Mouse (Mus musculus) stomach, embryonic 15.5 days (tissue): ENCODE measurements around the gene Shisa4. TPM values are rescaled to one million over a fixed set of nuclear protein-coding genes. Genes with fewer than 3 reads are reported as not detected.
"Not testable (repeated sequence)": the region's sequence is repeated elsewhere in the genome, so short reads cannot be mapped to it uniquely, and the experiment has no call there.

ENCODE experiments used
- ATAC-seq: fragments of 200-750 bp; cut with Nextera tagmentation; 2 replicates; pipeline ENCODE4 v1.8.0; 2017; ENCODE audit warnings: low read depth, moderate number of reproducible peaks, moderate TSS enrichment; ENCODE audit not compliant: insufficient read depth, low FRiP score
- H3K27ac ChIP-seq: fragments of 300-500 bp; sonication (generic); 2 replicates; pipeline ENCODE4 v1.5.1; 2015; ENCODE audit warnings: mild to moderate bottlenecking, inconsistent platforms
- H3K27me3 ChIP-seq: fragments of 300-500 bp; sonication (generic); replicated peaks from 2 replicates; pipeline ENCODE4 v1.6.1; 2015; ENCODE audit warnings: inconsistent platforms
- H3K36me3 ChIP-seq: fragments of 300-500 bp; sonication (generic); 2 replicates; pipeline ENCODE4 v1.6.1; 2015; ENCODE audit warnings: inconsistent platforms
- H3K4me1 ChIP-seq: fragments of 300-500 bp; sonication (generic); 2 replicates; pipeline ENCODE4 v1.6.1; 2015; ENCODE audit warnings: inconsistent platforms
- H3K4me2 ChIP-seq: fragments of 300-500 bp; sonication (generic); 2 replicates; pipeline ENCODE4 v1.6.1; 2015; ENCODE audit warnings: mild to moderate bottlenecking, inconsistent platforms
- H3K4me3 ChIP-seq: fragments of 300-500 bp; sonication (generic); replicated peaks from 2 replicates; pipeline ENCODE4 v1.5.1; 2015; ENCODE audit warnings: inconsistent platforms
- H3K9ac ChIP-seq: fragments of 300-500 bp; sonication (generic); 2 replicates; pipeline ENCODE4 v1.6.1; 2015; ENCODE audit warnings: inconsistent platforms
- H3K9me3 ChIP-seq: fragments of 300-500 bp; sonication (generic); 2 replicates; pipeline ENCODE4 v1.6.1; 2016; ENCODE audit warnings: inconsistent platforms
- WGBS: fragments of 180-500 bp; shearing (Covaris S2); methylation state at CpG from one replicate; pipeline ENCODE4 v1.1.7; 2015; 5-methylcytosine and 5-hydroxymethylcytosine counted together
- polyA plus RNA-seq: library from polyadenylated mRNA; unstranded; fragments of >200 nt; fragmentation: Nextera tagmentation; extraction: Ambion mirVana; gene quantifications from 2 replicates; pipeline ENCODE4 v1.2.1, GENCODE M21; 2015

The Shisa4 gene
- polyA plus RNA-seq: 42.3 and 44.1 TPM in 2 replicates

GRCm38 (mm10) chr1:135374868-135375581 is at the start of gene Shisa4:
TSS of gene Shisa4 (minus strand) at chr1:135375237.
- Histone ChIP-seq H3K4me1 (peaks cover 23% of the 10 kb centered on the region), H3K4me3 (peak within 1 kb of the TSS; percentile 57), H3K36me3 (no peaks in the 10 kb centered on the region), H3K9me3 (no peaks in the 10 kb centered on the region), H3K27me3 (no peaks in the 10 kb centered on the region), H3K27ac (peak within 1 kb of the TSS; percentile 27), H3K4me2 (peak within 1 kb of the TSS; percentile 89), H3K9ac (peak within 1 kb of the TSS; percentile 37)
- peak; percentile 85 for ATAC-seq
- 2% methylated on average over 34 of the region's 38 CpGs for WGBS

- H3K36me3 ChIP-seq: peaks cover 20% of the 10 kb centered on the region
- H3K9me3 ChIP-seq: no peaks in the 10 kb centered on the region
- H3K4me3 ChIP-seq: no peak overlapping the region
- no peak for ATAC-seq
- peaks cover under 1% of the 10 kb centered on the region; the same call in 1 of the 2 replicates for H3K4me1 ChIP-seq
- H3K27me3 ChIP-seq: no peaks in the 10 kb centered on the region
- H3K27ac ChIP-seq: no peak overlapping the region
- 93% methylated on average over 6 of the region's 6 CpGs for WGBS
- H3K4me2 ChIP-seq: no peak overlapping the region
- no peak overlapping the region for H3K9ac ChIP-seq
Measured at GRCm38 (mm10) chr1:135422772-135423171, 47.7 kb upstream of the Shisa4 start.

GRCm38 (mm10) chr1:135413996-135414395 is 39.0 kb upstream of the Shisa4 start:
- H3K9me3 ChIP-seq: no peaks in the 10 kb centered on the region
- no peak overlapping the region for H3K4me3 ChIP-seq
- H3K36me3 ChIP-seq: peaks cover 59% of the 10 kb centered on the region
- no peaks in the 10 kb centered on the region for H3K4me1 ChIP-seq
- no peak for ATAC-seq
- no peak overlapping the region for H3K9ac ChIP-seq
- H3K27ac ChIP-seq: no peak overlapping the region
- H3K27me3 ChIP-seq: no peaks in the 10 kb centered on the region
- H3K4me2 ChIP-seq: no peak overlapping the region

GRCm38 (mm10) chr1:135412130-135412529 is 37.1 kb upstream of the Shisa4 start:
- no peak overlapping the region for H3K9ac ChIP-seq
- no peaks in the 10 kb centered on the region for H3K4me1 ChIP-seq
- peaks cover 58% of the 10 kb centered on the region for H3K36me3 ChIP-seq
- H3K4me3 ChIP-seq: no peak overlapping the region
- H3K27me3 ChIP-seq: no peaks in the 10 kb centered on the region
- H3K4me2 ChIP-seq: no peak overlapping the region
- no peak for ATAC-seq
- H3K9me3 ChIP-seq: no peaks in the 10 kb centered on the region
- 84% methylated on average over 4 of the region's 4 CpGs for WGBS
- no peak overlapping the region for H3K27ac ChIP-seq

- WGBS: 59% methylated on average over 2 of the region's 2 CpGs
- Histone ChIP-seq H3K4me1 (no peaks in the 10 kb centered on the region), H3K9ac (no peak overlapping the region), H3K27me3 (no peaks in the 10 kb centered on the region), H3K9me3 (no peaks in the 10 kb centered on the region), H3K36me3 (peaks cover 58% of the 10 kb centered on the region), H3K4me3 (no peak overlapping the region), H3K27ac (no peak overlapping the region), H3K4me2 (no peak overlapping the region)
- ATAC-seq: 0 out of 2 replicates have a peak, but pooled peaks have one; percentile 22
Measured at GRCm38 (mm10) chr1:135410967-135411366, 35.9 kb upstream of the Shisa4 start.

GRCm38 (mm10) chr1:135408973-135409372 is 33.9 kb upstream of the Shisa4 start:
- Histone ChIP-seq H3K4me2 (no peak overlapping the region), H3K4me1 (no peaks in the 10 kb centered on the region), H3K9ac (no peak overlapping the region), H3K27ac (no peak overlapping the region), H3K4me3 (no peak overlapping the region), H3K36me3 (peaks cover 61% of the 10 kb centered on the region), H3K27me3 (no peaks in the 10 kb centered on the region), H3K9me3 (no peaks in the 10 kb centered on the region)
- 96% methylated on average over 4 of the region's 4 CpGs for WGBS
- no peak for ATAC-seq

- peaks cover 65% of the 10 kb centered on the region for H3K36me3 ChIP-seq
- H3K27ac ChIP-seq: no peak overlapping the region
- ATAC-seq: no peak
- no peak overlapping the region for H3K4me2 ChIP-seq
- no peaks in the 10 kb centered on the region for H3K9me3 ChIP-seq
- no peak overlapping the region for H3K9ac ChIP-seq
- no peak overlapping the region for H3K4me3 ChIP-seq
- H3K4me1 ChIP-seq: no peaks in the 10 kb centered on the region
- H3K27me3 ChIP-seq: no peaks in the 10 kb centered on the region
- 82% methylated on average over 7 of the region's 7 CpGs for WGBS
Measured at GRCm38 (mm10) chr1:135405356-135405755, 30.3 kb upstream of the Shisa4 start.

- Histone ChIP-seq H3K4me3 (no peak overlapping the region), H3K27me3 (no peaks in the 10 kb centered on the region), H3K9me3 (no peaks in the 10 kb centered on the region), H3K4me2 (no peak overlapping the region), H3K4me1 (no peaks in the 10 kb centered on the region), H3K36me3 (peaks cover 45% of the 10 kb centered on the region), H3K27ac (no peak overlapping the region), H3K9ac (no peak overlapping the region)
- 85% methylated on average over 3 of the region's 3 CpGs for WGBS
- no peak for ATAC-seq
Measured at GRCm38 (mm10) chr1:135401452-135402110, 26.5 kb upstream of the Shisa4 start.

GRCm38 (mm10) chr1:135399466-135399865 is 24.4 kb upstream of the Shisa4 start:
- Histone ChIP-seq H3K9me3 (no peaks in the 10 kb centered on the region), H3K4me1 (no peaks in the 10 kb centered on the region), H3K9ac (no peak overlapping the region), H3K36me3 (peaks cover 42% of the 10 kb centered on the region), H3K27me3 (no peaks in the 10 kb centered on the region), H3K4me3 (no peak overlapping the region), H3K4me2 (no peak overlapping the region), H3K27ac (no peak overlapping the region)
- 97% methylated on average over 5 of the region's 5 CpGs for WGBS
- ATAC-seq: no peak

- H3K4me3 ChIP-seq: no peak overlapping the region
- no peak overlapping the region for H3K4me2 ChIP-seq
- no peaks in the 10 kb centered on the region for H3K27me3 ChIP-seq
- no peak for ATAC-seq
- H3K9me3 ChIP-seq: no peaks in the 10 kb centered on the region
- no peak overlapping the region for H3K9ac ChIP-seq
- H3K4me1 ChIP-seq: no peaks in the 10 kb centered on the region
- WGBS: 88% methylated on average over 9 of the region's 9 CpGs
- H3K36me3 ChIP-seq: peaks cover 70% of the 10 kb centered on the region
- H3K27ac ChIP-seq: no peak overlapping the region
Measured at GRCm38 (mm10) chr1:135385161-135385560, 10.1 kb upstream of the Shisa4 start.

- Histone ChIP-seq H3K36me3 (peaks cover 62% of the 10 kb centered on the region), H3K9ac (no peak overlapping the region), H3K27ac (no peak overlapping the region), H3K27me3 (no peaks in the 10 kb centered on the region), H3K4me3 (no peak overlapping the region), H3K4me2 (no peak overlapping the region), H3K9me3 (no peaks in the 10 kb centered on the region), H3K4me1 (no peaks in the 10 kb centered on the region)
- no peak for ATAC-seq
- 98% methylated on average over 5 of the region's 5 CpGs for WGBS
Measured at GRCm38 (mm10) chr1:135384171-135384570, 9.1 kb upstream of the Shisa4 start.

- peaks cover 37% of the 10 kb centered on the region for H3K36me3 ChIP-seq
- H3K27me3 ChIP-seq, H3K27ac ChIP-seq, ATAC-seq, H3K4me3 ChIP-seq, H3K4me1 ChIP-seq, H3K4me2 ChIP-seq, H3K9me3 ChIP-seq, H3K9ac ChIP-seq: not testable (repeated sequence)
- 65% methylated on average over 6 of the region's 6 CpGs for WGBS
Measured at GRCm38 (mm10) chr1:135381560-135381959, 6.5 kb upstream of the Shisa4 start.
